Mouse (Mus musculus) lung, embryonic 14.5 days (tissue): ENCODE data around the gene Cav2. TPM values are rescaled to one million over a fixed set of nuclear protein-coding genes. Genes with fewer than 3 reads are reported as not detected.

ENCODE experiments used
- ATAC-seq: fragments of 200-750 bp; cut with Nextera tagmentation; 2 replicates; pipeline ENCODE4 v1.8.0; 2017; ENCODE audit warnings: mild to moderate bottlenecking, moderate TSS enrichment, moderate library complexity; ENCODE audit not compliant: insufficient read depth
- DNase-seq: peaks from one replicate; pipeline ENCODE4 v3.0.0-alpha.2; 2015
- H3K27ac ChIP-seq: fragments of 300-500 bp; sonication (generic); 2 replicates; pipeline ENCODE4 v1.5.1; 2014; ENCODE audit warnings: low read depth, mild to moderate bottlenecking, moderate library complexity
- H3K27me3 ChIP-seq: fragments of 300-500 bp; sonication (generic); 2 replicates; pipeline ENCODE4 v1.6.1; 2014; ENCODE audit warnings: low read length, control low read depth; ENCODE audit not compliant: insufficient read depth
- H3K36me3 ChIP-seq: fragments of 300-500 bp; sonication (generic); 2 replicates; pipeline ENCODE4 v1.6.1; 2014; ENCODE audit warnings: control low read depth; ENCODE audit not compliant: insufficient read depth
- H3K4me1 ChIP-seq: fragments of 300-500 bp; sonication (generic); 2 replicates; pipeline ENCODE4 v1.6.1; 2014; ENCODE audit warnings: antibody characterized with exemption, control low read depth; ENCODE audit not compliant: insufficient read depth
- H3K4me2 ChIP-seq: fragments of 300-500 bp; sonication (generic); 2 replicates; pipeline ENCODE4 v1.6.1; 2014; ENCODE audit warnings: mild to moderate bottlenecking
- H3K4me3 ChIP-seq: fragments of 300-500 bp; sonication (generic); 2 replicates; pipeline ENCODE4 v1.5.1; 2014; ENCODE audit warnings: low read depth, low read length
- H3K9ac ChIP-seq: fragments of 300-500 bp; sonication (generic); 2 replicates; pipeline ENCODE4 v1.6.1; 2014
- H3K9me3 ChIP-seq: fragments of 300-500 bp; sonication (generic); 2 replicates; pipeline ENCODE4 v1.6.1; 2016; ENCODE audit warnings: low read depth, low read length, control low read depth
- CTCF ChIP-seq: IDR thresholded peaks from 2 replicates; pipeline ENCODE4 v1.5.1; 2016; ENCODE audit warnings: antibody characterized with exemption, low read depth
- WGBS: fragments of 180-500 bp; shearing (Covaris S2); extraction: QIAGEN DNeasy Blood & Tissue Kit; methylation state at CpG from one replicate; pipeline ENCODE4 v1.1.7; 2014; 5-methylcytosine and 5-hydroxymethylcytosine counted together
- polyA plus RNA-seq: library from polyadenylated mRNA; unstranded; fragments of >200 nt; fragmentation: Nextera tagmentation; extraction: Ambion mirVana; gene quantifications from 2 replicates; pipeline ENCODE4 v1.2.1, GENCODE M21; 2014

Cav2 gene
- polyA plus RNA-seq, 1 experiment from 2014 or later, result 52.1 TPM

- Histone ChIP-seq H3K9ac (peak overlapping the region; percentile 53; the same call in 1 of the 2 replicates), H3K36me3 (no peaks in the 10 kb centered on the region), H3K4me2 (peak overlapping the region; percentile 71), H3K27ac (no peak overlapping the region), H3K4me1 (no peaks in the 10 kb centered on the region), H3K27me3 (no peaks in the 10 kb centered on the region), H3K9me3 (no peaks in the 10 kb centered on the region), H3K4me3 (peak overlapping the region; percentile 45)
- ATAC-seq (no peak), DNase-seq (no peak)
- no peak for TF ChIP-seq CTCF
- WGBS, result 33% methylated on average over 2 of the region's 2 CpGs
Measured at GRCm38 (mm10) chr6:17308661-17309060, 27.7 kb downstream of the Cav2 start.

- no peak for TF ChIP-seq CTCF
- WGBS, result 72% methylated on average over 2 of the region's 2 CpGs
- Histone ChIP-seq H3K27me3 (no peaks in the 10 kb centered on the region), H3K9ac (no peak overlapping the region), H3K36me3 (no peaks in the 10 kb centered on the region), H3K4me2 (peak overlapping the region; percentile 71), H3K4me3 (peak overlapping the region; percentile 45; the same call in 1 of the 2 replicates), H3K9me3 (no peaks in the 10 kb centered on the region), H3K4me1 (no peaks in the 10 kb centered on the region), H3K27ac (no peak overlapping the region)
- ATAC-seq (no peak), DNase-seq (no peak)
Measured at GRCm38 (mm10) chr6:17309260-17309659, 28.3 kb downstream of the Cav2 start.

GRCm38 (mm10) chr6:17314241-17314640, 33.3 kb downstream of the Cav2 start:
- H3K4me1 ChIP-seq, result peaks cover 7% of the 10 kb centered on the region
- no peak overlapping the region for H3K4me3 ChIP-seq
- no peak overlapping the region for H3K9ac ChIP-seq
- no peaks in the 10 kb centered on the region for H3K36me3 ChIP-seq
- no peak overlapping the region for H3K4me2 ChIP-seq
- no peak overlapping the region for H3K27ac ChIP-seq
- 76% methylated on average over 2 of the region's 2 CpGs for WGBS
- DNase-seq, result no peak
- no peak for TF ChIP-seq CTCF
- H3K27me3 ChIP-seq, result no peaks in the 10 kb centered on the region
- no peaks in the 10 kb centered on the region for H3K9me3 ChIP-seq
- ATAC-seq, result no peak

GRCm38 (mm10) chr6:17314659-17315616, 34.0 kb downstream of the Cav2 start:
- 70% methylated on average over 5 of the region's 5 CpGs for WGBS
- DNase-seq (no peak), ATAC-seq (no peak)
- H3K27ac ChIP-seq, result no peak overlapping the region
- no peaks in the 10 kb centered on the region for H3K36me3 ChIP-seq
- peaks cover 7% of the 10 kb centered on the region for H3K4me1 ChIP-seq
- H3K9ac ChIP-seq, result no peak overlapping the region
- no peak overlapping the region for H3K4me3 ChIP-seq
- H3K9me3 ChIP-seq, result no peaks in the 10 kb centered on the region
- 0 out of 2 replicates have a peak, but pooled peaks have one; percentile 6 for TF ChIP-seq CTCF
- H3K27me3 ChIP-seq, result no peaks in the 10 kb centered on the region
- no peak overlapping the region for H3K4me2 ChIP-seq

- H3K27me3 ChIP-seq, result no peaks in the 10 kb centered on the region
- no peaks in the 10 kb centered on the region for H3K9me3 ChIP-seq
- TF ChIP-seq CTCF, result no peak
- peaks cover 7% of the 10 kb centered on the region for H3K4me1 ChIP-seq
- 47% methylated on average over 15 of the region's 15 CpGs for WGBS
- no peaks in the 10 kb centered on the region for H3K36me3 ChIP-seq
- H3K9ac ChIP-seq, result no peak overlapping the region
- DNase-seq, result peak; percentile 57
- no peak overlapping the region for H3K4me3 ChIP-seq
- H3K4me2 ChIP-seq, result 0 out of 2 replicates have a peak overlapping the region, but pooled peaks have one; percentile 10
- H3K27ac ChIP-seq, result peak overlapping the region; percentile 58
- ATAC-seq, result peak; percentile 92
Measured at GRCm38 (mm10) chr6:17316294-17317166, 35.5 kb downstream of the Cav2 start.

GRCm38 (mm10) chr6:17317167-17317524, 36.2 kb downstream of the Cav2 start:
- Histone ChIP-seq H3K9ac (no peak overlapping the region), H3K27ac (peak overlapping the region; percentile 13; the same call in 1 of the 2 replicates), H3K4me1 (peaks cover 7% of the 10 kb centered on the region), H3K4me2 (no peak overlapping the region), H3K27me3 (no peaks in the 10 kb centered on the region), H3K36me3 (no peaks in the 10 kb centered on the region), H3K4me3 (no peak overlapping the region), H3K9me3 (no peaks in the 10 kb centered on the region)
- peak; percentile 68 for ATAC-seq
- 22% methylated on average over 1 of the region's 1 CpGs for WGBS
- DNase-seq, result peak; percentile 65
- no peak for TF ChIP-seq CTCF
